Mouse (Mus musculus) heart, adult 18-20 months (tissue): ENCODE results near the gene Rapgef3. TPM values are rescaled to one million over a fixed set of nuclear protein-coding genes. Genes with fewer than 3 reads are reported as not detected.

ENCODE experiments used
- DNase-seq, 2 experiments: peaks; one replicate each; pipeline ENCODE4 v3.0.0; 2021 to 2022; ENCODE audit warnings: mixed read lengths in 1 of 2
- long read RNA-seq, 2 experiments: library from polyadenylated mRNA; stranded (forward); transcript quantifications; one replicate each; pipeline ENCODE4 v2.0.0; 2021
- total RNA-seq, 2 experiments: library from RNA; stranded (reverse); gene quantifications; 2 replicates each; pipeline ENCODE4 v1.2.3; 2021

Gene Rapgef3
- total RNA-seq: 10 to 100 TPM; 21.8 to 23.3 TPM
- long read RNA-seq, experiment 1, full-length matches to known transcripts: 4 of 20 reads
- long read RNA-seq, experiment 1, partial matches to known transcripts: 1 of 20 reads
- long read RNA-seq, experiment 1, other reads (novel, unspliced or antisense): 15 of 20 reads
- long read RNA-seq, experiment 2, full-length matches to known transcripts: 3 of 8 reads
- long read RNA-seq, experiment 2, partial matches to known transcripts: 0 of 8 reads
- long read RNA-seq, experiment 2, other reads (novel, unspliced or antisense): 5 of 8 reads

DNA sequence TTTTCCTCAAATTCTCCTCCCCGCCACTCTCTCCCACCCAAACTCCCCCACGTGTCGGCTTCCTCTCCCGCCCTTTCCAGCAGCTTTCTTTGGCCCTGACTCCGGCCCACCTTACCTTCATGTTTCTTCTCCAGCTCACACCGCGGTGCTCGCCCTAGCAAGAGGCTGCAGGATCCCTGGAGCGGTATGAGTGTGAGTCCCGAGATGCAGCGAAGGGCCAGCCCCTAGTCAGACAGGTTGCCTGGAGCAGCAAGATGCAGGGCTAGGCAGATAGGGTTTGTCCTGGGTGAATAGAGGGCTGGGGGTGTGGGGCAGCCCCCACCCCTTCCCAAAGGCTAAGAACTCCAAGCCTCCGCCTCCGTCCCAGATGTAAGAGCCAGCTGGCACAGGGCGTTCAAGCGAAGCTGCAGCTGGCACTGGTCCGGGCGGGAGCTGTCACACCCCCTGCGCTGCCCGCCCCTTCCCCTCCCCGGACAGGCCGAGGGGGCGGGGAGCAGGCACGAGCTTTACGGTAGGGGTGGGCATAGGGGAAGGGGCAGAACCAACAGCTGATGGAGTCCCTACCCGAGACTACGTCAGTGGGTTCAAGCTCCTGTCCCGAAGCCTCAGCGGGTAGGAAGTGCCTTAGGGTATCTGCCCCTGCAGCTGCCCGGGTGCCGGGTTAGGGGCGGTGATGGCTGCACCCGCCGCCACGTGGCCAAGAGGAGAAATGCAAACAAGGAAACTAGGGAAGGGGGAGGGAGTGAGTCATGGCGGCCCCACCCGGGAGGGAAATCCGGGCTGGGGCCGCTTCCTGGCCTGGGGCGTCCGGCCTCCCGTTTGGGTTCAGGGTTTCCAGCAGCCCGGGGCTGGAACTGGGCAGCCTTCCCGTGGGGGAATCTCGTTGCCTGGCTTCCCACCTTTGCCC is at the start of gene Rapgef3:
Gene Rapgef3, minus strand, starts transcription at position 693 of the 907 bp plus-strand sequence.
- DNase-seq: peak; percentile 91 to 93

DNA sequence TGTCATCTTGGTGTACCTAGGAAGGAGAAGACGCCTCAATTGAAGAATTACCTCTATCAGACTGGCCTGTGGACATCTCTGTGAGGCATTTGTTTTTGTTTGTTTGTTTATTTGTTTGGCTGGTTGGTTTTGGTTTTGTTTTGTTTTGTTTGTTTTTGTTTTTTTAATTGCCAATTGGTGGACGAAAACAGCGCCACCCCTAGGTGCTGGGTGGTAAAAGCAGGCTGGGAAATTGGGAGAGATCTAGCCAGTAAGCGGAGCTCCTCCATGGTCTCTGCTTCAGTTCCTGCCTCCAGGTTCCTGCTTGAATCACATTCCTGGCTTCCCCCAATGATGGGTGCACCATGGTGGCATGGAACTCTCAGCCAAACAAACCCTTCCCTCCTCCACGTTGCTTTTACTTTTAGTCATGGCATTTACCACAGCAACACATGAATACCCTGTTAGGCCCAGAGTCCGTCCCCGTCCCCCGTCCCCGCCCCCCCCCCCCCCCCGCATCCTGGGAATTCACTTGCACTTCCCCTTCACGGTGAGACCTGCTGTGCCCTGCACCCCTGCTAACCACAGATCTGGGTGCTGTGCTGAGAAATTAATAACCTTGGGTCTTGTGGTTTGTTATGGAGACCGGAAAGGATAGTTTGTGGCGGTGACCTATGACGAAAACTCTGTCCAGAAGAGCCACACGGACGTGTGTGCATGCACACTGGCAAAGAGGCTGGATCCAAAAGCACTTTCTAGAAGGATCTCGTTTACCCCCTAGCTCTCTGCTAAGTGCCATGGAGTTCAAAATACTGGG is 48.6 kb upstream of the Rapgef3 start:
- DNase-seq: no peak

DNA sequence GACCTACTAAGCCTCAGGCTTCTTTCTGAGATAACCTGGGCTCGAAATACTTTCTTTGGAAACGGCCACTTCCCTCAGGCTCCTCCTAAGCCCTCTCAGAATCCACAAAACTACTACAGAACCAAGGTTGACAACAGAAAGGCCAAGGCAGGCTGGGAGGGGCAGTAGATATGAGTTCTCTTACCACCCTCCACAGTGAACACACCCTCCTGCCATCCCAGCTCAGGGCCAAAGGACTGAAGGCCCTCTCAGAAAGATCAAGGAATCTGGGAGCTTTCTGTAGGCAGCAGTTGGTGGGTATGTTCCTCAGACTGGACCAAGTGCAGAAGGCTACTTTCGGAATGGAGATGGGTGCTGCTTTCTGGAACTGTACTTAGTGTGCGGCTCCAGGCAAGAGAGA is 47.5 kb upstream of the Rapgef3 start:
- no peak for DNase-seq

DNA sequence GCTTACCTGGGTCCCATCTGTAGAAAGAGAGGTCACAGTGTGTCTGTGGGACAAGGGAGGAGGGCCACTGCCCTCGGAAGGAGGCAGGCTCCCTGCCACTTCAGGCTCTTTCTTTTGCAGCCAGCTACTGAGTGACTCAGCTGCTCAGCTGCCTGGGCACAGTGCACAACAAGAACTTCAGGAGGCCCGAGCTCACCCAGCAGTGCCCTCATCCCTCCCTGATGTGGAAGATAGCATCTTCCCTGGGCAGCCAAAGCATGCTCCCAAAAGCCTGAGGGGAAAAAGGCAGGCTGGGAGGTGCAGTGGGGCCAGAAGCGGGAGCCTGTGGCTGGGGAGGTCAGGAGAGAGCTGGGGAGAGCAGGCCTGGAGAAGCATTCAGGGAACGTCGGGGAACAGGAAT is 46.9 kb upstream of the Rapgef3 start:
- DNase-seq: no peak

DNA sequence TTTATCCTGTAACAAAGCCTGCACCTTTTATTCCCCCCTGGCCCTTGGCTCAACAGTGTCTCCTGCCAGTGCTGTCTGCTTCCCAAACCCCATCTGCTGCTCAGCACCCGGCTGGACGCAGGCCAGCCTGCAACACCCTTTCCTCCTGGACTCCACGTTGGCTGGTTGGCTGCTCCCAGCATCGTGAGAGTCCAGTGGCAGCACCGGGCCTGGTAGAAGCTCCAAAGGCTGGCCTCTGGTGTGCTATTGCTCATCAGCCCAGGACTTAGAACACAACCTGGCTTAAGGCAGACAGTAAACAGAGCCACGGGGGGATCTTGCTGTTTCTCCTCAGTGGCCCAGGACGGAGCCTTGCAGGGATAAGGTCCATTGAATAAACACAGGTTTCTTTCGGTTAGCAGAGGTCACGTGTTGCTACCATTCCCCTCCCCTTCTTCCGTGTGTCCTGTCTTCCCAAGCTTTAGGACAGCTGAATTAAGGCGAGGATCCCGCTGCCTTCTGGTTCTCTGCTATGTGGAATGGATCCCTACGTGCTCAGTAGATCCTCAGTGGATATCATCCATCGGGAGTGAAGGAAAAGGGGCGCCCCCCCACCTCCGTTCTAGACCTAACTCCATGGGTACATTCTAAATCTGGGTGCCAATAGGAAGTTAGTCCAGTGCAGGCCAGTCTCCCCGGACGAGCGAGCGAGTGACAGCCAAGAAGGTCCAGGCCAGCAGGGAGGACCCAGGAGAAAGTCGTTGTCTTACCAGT is 45.9 kb upstream of the Rapgef3 start:
- peak; percentile 69 to 80 for DNase-seq

DNA sequence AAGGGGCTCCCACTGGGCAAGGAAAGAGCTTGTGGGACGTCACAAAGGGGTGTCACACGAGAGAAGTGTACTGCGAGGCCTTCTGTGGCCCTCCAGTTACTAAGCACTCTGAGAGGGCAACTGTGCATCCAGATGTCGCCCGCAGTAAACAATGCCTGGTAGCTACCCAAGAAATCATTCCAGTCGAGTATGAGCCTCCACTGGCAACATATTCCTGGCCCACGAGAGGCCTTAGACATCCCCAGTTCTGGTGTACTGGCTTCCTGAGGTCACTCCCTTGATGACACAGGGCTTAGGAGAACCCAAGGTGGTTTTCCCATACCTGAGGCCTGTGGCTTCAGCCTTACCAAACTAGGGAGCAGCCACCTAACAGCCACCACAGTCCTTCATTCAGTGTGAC is 45.1 kb upstream of the Rapgef3 start:
- DNase-seq: no peak

DNA sequence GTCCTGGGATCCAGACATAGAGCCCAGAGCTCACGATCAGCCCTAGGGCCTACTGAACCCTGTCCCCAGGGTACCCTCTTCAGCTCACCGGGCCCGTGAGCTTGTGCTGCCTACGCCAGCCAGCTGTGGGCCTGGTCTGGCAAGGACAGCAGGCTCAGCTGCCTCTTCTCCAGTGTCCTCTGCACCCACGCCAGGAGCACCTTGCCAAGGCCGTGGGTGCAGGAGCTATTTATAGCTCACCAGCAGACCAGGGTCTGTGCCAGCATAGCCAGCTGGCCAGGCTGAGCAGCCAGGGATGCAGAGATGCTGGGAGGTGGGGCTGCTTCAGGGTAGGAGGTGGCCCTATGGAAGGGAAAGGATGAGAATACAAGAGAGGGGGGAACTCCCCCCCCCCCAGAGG is 44.4 kb upstream of the Rapgef3 start:
- DNase-seq: peak; percentile 82 to 90

DNA sequence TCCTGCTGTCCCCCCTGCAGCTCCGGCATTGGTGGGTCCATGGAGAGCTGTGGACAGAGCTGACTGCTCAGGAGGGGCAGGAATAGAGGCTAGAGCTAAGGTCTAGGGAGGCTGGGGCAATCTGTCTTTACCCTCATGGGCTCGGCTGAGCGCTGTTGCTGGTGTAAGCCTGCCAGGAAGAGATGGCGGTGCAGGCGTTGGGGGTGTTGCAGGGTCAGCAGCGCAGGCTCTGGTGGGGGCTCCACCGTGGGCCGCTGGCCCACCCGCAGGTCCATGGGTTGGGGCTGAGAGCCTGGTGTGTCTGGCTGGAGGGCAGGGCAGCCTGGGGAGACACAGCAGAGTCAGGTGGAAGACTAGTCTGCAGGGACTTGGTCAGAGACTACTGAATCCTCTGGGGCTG is 43.5 kb upstream of the Rapgef3 start:
- no peak for DNase-seq

DNA sequence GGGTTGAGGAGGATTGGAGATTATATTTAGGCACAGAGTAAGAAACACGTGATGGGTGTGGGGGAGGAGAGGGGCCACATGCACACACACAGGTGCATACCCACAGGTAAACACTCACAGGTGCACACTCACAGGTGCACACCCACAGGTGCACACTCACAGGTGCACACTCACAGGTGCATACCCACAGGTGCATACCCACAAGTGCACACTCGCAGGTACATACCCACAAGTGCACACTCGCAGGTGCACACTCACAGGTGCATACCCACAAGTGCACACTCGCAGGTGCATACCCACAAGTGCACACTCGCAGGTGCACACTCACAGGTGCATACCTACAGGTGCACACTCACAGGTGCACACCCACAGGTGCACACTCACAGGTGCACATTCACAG is 42.6 kb upstream of the Rapgef3 start:
- no peak for DNase-seq

DNA sequence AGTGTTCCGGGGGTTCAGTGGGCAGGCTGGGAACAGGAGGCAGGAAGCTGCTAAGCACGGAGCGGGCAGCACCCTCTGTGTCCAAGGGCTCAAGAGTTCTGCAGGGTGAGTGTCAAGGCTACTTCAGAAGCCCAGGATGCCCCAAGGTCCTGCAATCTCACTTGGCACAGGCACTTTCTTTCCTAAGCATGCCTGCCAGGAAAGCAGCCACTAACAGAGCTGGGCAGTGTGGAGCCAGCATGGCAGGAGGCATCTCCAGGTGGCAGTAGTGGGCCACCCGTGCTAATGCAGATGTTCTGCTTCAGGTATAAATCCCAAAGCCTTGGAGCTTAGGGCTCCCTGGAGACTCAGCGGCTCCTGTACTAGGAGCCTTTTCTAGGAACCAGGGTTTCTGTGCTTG is 42.2 kb upstream of the Rapgef3 start:
- DNase-seq: peak in 1 of 2 experiments; percentile 68

DNA sequence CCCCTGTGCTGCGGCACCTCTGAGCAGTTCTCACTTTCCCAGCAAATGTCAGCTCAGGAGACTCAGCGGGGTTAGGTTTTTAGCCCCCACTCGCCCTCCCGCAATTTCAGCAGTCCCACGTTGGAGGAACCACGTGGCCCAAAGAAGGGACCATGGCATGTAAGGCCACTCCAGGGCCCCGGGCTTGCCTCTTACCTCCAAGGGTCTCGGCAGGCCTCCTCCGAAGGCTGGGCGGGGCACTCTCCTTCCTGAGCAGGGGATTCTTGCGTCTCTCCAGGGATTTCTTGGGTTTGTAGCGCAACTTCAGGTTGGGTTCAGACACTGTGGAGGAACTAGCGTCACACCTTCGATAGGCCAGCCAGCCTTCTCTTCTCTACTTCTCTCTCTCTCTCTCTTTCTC is 41.4 kb upstream of the Rapgef3 start:
- no peak for DNase-seq

DNA sequence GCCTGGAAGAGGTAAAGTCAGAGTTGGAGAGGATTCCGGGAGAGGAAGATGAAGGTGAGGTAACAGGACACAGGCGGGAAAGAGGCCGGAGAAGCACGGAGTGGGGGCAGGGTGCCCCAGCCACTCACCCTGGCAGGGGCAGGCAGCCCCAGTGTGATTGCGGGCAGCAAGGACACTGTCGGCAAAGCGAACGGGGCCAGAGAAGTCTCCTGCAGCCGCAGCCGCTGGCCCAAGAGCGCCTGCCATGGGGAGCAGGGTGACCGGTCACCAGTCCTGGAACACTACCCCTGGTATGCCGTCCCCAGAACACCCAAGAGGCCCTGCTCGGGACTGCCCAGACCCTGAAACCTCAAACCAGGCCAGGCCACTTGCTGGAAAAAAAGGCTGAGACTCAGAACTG is 40.8 kb upstream of the Rapgef3 start:
- no peak for DNase-seq

DNA sequence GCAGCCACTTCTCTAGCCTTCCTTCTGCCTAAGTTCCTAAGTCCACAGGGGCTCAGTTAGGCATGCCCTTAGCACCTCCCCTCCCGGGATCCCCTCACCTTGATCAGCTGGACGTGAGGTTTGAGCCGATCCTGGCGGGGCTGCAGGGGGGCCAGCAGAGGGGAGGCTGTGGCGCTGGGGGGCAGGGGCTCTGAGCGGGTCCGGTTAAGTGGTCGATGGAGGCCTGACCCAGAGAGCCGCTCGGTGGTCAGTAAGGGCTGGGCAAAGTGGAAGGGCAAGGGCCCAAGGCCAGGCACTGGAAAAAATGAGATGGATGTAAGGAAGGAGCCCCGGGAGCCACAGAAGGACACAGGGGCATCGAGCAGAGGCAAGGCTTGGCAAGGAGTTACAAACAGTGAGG is 40.1 kb upstream of the Rapgef3 start:
- no peak for DNase-seq

DNA sequence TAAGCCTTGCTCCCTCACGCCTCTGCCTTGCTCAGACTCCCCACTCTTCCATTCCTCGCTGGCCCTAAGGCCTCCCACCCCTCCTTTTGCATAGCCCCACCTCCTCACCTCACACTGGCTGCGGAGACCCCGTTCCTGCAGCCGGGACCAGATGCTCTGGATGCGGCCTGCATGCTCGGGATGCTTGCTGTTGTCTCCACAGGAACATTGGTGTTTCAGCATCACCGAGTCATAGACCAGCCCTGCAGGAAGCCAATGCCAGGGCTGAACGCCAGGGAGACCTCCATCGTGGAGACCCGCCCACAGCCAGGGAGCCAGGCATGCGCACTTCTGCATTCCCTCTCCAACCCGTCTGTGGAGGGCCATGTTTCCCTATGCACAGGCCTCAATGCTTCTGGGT is 34.8 kb upstream of the Rapgef3 start:
- no peak for DNase-seq

DNA sequence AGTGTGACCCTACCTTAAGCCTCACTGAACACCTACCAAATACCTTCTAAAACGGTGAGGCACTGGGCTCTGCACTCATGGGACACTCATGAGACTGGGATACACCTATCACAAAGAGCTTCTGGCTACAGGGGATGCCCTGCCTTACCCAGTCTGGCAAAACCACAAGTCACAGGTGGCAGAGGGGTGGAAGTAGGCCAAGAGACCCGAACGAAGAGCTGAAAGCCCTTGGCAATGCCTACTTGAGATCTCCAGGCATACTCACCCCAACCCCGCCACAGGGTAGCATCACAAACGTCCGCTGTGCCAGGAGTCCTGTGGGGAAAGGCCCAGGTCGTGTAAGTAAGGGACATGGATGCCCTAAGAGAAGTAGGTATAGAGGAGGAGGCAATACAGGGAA is 34.0 kb upstream of the Rapgef3 start:
- DNase-seq: no peak

DNA sequence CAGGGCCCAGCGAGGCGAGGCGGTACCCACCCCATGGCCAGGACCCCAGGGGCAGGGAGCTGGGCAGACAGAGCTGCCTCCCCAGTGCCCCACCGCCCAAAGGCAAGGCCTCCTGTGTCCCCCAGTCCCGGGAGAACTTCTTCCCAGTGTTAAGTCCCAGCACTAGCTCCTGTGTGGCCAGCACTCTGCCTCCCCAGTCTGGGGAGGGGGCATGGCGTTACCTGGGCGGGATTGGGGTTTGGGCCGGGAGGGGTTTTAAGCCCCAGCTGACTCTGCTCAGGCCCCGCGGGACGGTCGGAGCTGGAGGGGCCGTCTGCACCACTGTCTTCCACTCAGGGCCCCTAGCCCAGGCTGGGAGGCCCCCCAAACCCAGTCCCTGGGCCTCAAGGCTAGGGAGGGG is 33.1 kb upstream of the Rapgef3 start:
- DNase-seq: no peak

DNA sequence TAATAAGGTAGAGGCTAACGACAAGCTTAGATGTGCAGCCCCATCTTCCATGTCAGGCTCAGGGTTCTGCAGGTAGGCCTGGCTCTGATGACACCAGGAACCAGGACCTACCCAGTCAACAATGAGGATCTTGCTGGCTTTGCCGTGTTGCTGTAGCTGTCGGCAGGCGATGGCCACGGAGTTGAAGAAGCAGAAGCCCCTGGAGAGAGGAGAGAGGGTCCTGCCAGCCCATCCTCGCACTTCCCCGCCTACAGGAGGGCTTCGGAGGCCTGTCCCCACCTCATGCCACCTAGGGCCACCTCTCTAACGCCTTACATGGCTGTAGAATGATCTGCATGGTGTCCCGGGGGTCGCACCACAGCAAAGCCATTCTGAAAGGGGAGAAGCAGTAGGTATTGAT is 31.7 kb upstream of the Rapgef3 start:
- DNase-seq: no peak

DNA sequence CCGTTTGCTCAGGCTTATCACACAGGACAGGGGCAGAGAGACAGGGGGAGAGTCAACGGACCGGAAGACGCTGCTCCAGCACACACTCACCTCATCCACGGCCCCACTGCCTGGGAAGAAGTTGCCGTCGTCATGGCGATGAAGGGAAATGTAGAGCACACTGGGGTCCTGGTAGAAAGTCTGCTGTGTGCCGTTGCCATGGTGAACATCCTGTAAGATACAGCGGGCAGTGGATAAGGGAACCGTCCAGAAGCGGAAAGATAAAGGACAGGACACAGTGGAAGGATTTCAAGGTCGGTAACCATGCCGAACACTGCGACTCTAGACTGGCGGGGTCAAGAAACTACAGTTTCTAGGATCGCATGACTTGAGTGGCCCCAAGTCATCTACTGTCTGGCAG is 30.4 kb upstream of the Rapgef3 start:
- no peak for DNase-seq

DNA sequence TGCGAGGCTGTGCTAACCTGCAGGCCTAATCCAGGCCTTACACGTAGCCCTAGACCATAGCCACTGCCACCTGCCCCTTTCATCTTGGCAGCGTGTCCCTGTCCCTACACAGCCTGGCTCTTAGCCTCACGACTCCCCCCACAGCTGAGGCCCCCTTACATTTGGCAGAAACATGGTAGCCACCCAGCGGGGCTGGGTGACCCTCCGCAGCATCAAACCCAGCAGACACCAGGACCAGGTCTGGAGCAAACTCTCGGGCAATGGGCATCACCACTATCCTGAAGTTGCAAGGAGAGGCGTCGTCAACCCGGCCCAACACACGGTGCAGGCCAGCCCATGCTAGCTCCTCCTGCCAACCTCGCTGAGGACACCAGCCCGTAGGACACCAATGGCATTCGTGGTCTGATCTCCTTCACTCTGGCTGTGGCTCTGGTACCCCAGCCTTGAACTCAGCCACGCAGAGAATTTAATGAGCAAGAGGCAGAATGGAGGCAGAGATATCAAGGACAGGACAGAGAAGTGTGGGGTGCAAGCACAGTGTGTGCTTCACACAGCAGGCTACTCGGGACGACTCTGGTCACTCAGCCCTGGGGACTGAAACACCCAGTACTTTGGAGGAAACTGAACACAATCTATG is 29.0 kb upstream of the Rapgef3 start:
- no peak for DNase-seq

DNA sequence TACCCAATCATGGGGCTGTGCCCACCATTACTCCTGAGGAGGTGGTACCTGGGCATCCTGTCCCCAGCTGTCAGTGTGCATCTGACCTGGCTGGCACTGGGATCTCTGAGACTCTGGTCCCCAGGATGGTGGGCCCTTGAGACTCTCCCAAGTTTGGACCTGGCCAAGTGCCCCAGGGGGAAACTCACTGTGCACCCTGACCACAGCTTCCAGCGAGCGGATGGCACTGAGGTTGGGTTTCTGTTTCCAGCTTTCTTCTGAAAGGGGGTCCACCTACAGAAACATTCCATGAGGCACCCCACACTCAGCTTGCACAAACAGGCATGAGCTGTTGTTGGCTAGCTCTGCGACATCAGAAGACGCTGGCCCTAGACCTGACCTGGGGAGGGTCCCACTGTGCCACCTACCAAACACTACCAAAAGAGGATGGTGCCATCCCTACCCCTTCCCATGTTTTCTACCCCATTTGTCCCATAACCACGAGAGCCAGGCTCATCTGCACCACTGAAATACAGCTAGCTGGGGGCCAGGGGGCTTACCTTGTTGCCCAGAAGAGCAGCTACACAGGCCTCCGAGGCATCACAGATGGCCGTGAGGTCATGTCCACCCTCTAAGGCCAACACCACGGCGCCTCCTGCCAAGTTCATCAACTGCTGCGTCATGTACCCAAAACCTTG is 27.9 kb upstream of the Rapgef3 start:
- no peak for DNase-seq

DNA sequence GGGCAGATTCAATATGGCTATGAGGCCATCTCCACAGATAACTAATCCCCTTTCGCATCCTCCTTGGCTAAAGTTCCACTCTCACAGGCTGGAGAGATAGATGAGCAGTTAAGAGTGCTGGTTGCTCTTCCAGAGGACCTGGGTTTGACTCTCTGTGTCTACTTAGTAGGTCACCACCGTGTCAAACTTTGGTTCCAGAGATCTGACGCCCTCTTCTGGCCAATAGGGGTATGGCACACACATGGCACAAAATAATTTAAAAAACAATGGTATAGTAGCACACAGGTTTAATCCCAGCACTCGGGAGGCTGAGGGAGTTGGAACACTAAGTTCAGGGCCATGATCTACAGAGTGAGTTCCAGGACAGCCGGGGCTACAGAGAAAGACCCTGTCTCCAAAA is 26.5 kb upstream of the Rapgef3 start:
- DNase-seq: no peak
